Mouse (Mus musculus) heart, embryonic 15.5 days (tissue): Measurements from ENCODE around the gene Zfp993. TPM values are rescaled to one million over a fixed set of nuclear protein-coding genes. Genes with fewer than 3 reads are reported as not detected.
"Not testable (repeated sequence)": the region's sequence is repeated elsewhere in the genome, so short reads cannot be mapped to it uniquely, and the experiment has no call there.

Experiments used
- ATAC-seq: fragments of 200-750 bp; cut with Nextera tagmentation; replicated peaks from 2 replicates; pipeline ENCODE4 v1.8.0; 2017; ENCODE audit warnings: low read depth, moderate TSS enrichment; ENCODE audit not compliant: insufficient number of reproducible peaks, insufficient read depth, low FRiP score
- H3K27ac ChIP-seq: fragments of 300-500 bp; sonication (generic); 2 replicates; pipeline ENCODE4 v1.5.1; 2015; ENCODE audit warnings: mild to moderate bottlenecking, inconsistent platforms
- H3K27me3 ChIP-seq: fragments of 300-500 bp; sonication (generic); 2 replicates; pipeline ENCODE4 v1.6.1; 2015; ENCODE audit warnings: inconsistent platforms
- H3K36me3 ChIP-seq: fragments of 300-500 bp; sonication (generic); 2 replicates; pipeline ENCODE4 v1.6.1; 2015; ENCODE audit warnings: mild to moderate bottlenecking, inconsistent platforms
- H3K4me1 ChIP-seq: fragments of 300-500 bp; sonication (generic); replicated peaks from 2 replicates; pipeline ENCODE4 v1.6.1; 2015; ENCODE audit warnings: inconsistent platforms
- H3K4me2 ChIP-seq: fragments of 300-500 bp; sonication (generic); 2 replicates; pipeline ENCODE4 v1.6.1; 2015; ENCODE audit warnings: inconsistent platforms, mild to moderate bottlenecking, moderate library complexity
- H3K4me3 ChIP-seq: fragments of 300-500 bp; sonication (generic); 2 replicates; pipeline ENCODE4 v1.5.1; 2015; ENCODE audit warnings: mild to moderate bottlenecking, inconsistent platforms
- H3K9ac ChIP-seq: fragments of 300-500 bp; sonication (generic); 2 replicates; pipeline ENCODE4 v1.6.1; 2015; ENCODE audit warnings: mild to moderate bottlenecking, inconsistent platforms
- H3K9me3 ChIP-seq: fragments of 300-500 bp; sonication (generic); replicated peaks from 2 replicates; pipeline ENCODE4 v1.6.1; 2016; ENCODE audit warnings: inconsistent platforms
- WGBS: fragments of 180-500 bp; shearing (Covaris S2); methylation state at CpG from one replicate; pipeline ENCODE4 v1.1.7; 2015; ENCODE audit warnings: mixed read lengths; 5-methylcytosine and 5-hydroxymethylcytosine counted together
- polyA plus RNA-seq: library from polyadenylated mRNA; unstranded; fragments of >200 nt; fragmentation: Nextera tagmentation; extraction: Ambion mirVana; gene quantifications from 2 replicates; pipeline ENCODE4 v1.2.1, GENCODE M21; 2015

Zfp993 gene
- polyA plus RNA-seq = 3.4 and 3.9 TPM in 2 replicates

GRCm38 (mm10) chr4:146610774-146611400, at the start of gene Zfp993:
Gene Zfp993 (plus strand): TSS chr4:146610961.
- H3K4me1 ChIP-seq, ATAC-seq, H3K27ac ChIP-seq, H3K27me3 ChIP-seq, H3K4me2 ChIP-seq, H3K4me3 ChIP-seq, H3K9ac ChIP-seq, H3K9me3 ChIP-seq, H3K36me3 ChIP-seq: not testable (repeated sequence)
- WGBS = no CpG with 5 or more reads among the region's 14 CpGs

- peak overlapping the region; percentile 34; the same call in 1 of the 2 replicates for H3K4me2 ChIP-seq
- H3K4me3 ChIP-seq, H3K27ac ChIP-seq, H3K9me3 ChIP-seq, H3K27me3 ChIP-seq, H3K36me3 ChIP-seq, H3K9ac ChIP-seq, H3K4me1 ChIP-seq: not testable (repeated sequence)
- WGBS = 0% methylated on average over 14 of the region's 111 CpGs
- peak; percentile 60; the same call in 1 of the 2 replicates for ATAC-seq
Observed at GRCm38 (mm10) chr4:146579905-146580873, 30.6 kb upstream of the Zfp993 start.

- H3K27me3 ChIP-seq, H3K9me3 ChIP-seq, H3K9ac ChIP-seq, H3K4me1 ChIP-seq, H3K36me3 ChIP-seq, H3K27ac ChIP-seq: not testable (repeated sequence)
- ATAC-seq = peak; percentile 80
- Histone ChIP-seq H3K4me2 (peak overlapping the region; percentile 55), H3K4me3 (peak overlapping the region; percentile 39)
- 8% methylated on average over 19 of the region's 53 CpGs for WGBS
Observed at GRCm38 (mm10) chr4:146603578-146604399, 7.0 kb upstream of the Zfp993 start.

GRCm38 (mm10) chr4:146644367-146644766, 33.6 kb downstream of the Zfp993 start:
- H3K27ac ChIP-seq, ATAC-seq, H3K9ac ChIP-seq, H3K36me3 ChIP-seq, H3K27me3 ChIP-seq, H3K9me3 ChIP-seq, H3K4me3 ChIP-seq, H3K4me2 ChIP-seq, H3K4me1 ChIP-seq: not testable (repeated sequence)
- WGBS = no CpG with 5 or more reads among the region's 4 CpGs

- H3K4me3 ChIP-seq, H3K9me3 ChIP-seq, H3K9ac ChIP-seq, ATAC-seq, H3K27me3 ChIP-seq, H3K4me2 ChIP-seq, H3K4me1 ChIP-seq, H3K36me3 ChIP-seq, H3K27ac ChIP-seq: not testable (repeated sequence)
- no CpG with 5 or more reads among the region's 2 CpGs for WGBS
Observed at GRCm38 (mm10) chr4:146649641-146650040, 38.9 kb downstream of the Zfp993 start.

GRCm38 (mm10) chr4:146650115-146650514, 39.4 kb downstream of the Zfp993 start:
- H3K4me3 ChIP-seq, H3K4me2 ChIP-seq, H3K27ac ChIP-seq, H3K36me3 ChIP-seq, H3K4me1 ChIP-seq, H3K27me3 ChIP-seq, H3K9me3 ChIP-seq, H3K9ac ChIP-seq: not testable (repeated sequence)
- WGBS = 49% methylated on average over 2 of the region's 4 CpGs
- ATAC-seq = peak; percentile 52; the same call in 1 of the 2 replicates

GRCm38 (mm10) chr4:146650639-146651038, 39.9 kb downstream of the Zfp993 start:
- H3K9ac ChIP-seq, H3K4me1 ChIP-seq, H3K9me3 ChIP-seq, H3K36me3 ChIP-seq, H3K4me2 ChIP-seq, H3K27ac ChIP-seq, H3K27me3 ChIP-seq, H3K4me3 ChIP-seq: not testable (repeated sequence)
- WGBS = 59% methylated on average over 2 of the region's 5 CpGs
- 0 out of 2 replicates have a peak, but pooled peaks have one; percentile 42 for ATAC-seq

Other genes with a start within 250 kb of the Zfp993 start
- 2.3 and 2.5 TPM in 2 replicates for gene Zfp992, start 161.9 kb upstream of the Zfp993 start, polyA plus RNA-seq
- 0.08 and 0.10 TPM in 2 replicates for gene Zfp981, start 108.9 kb upstream of the Zfp993 start, polyA plus RNA-seq